Mouse (Mus musculus): ENCODE data around the gene Sf3a1.

DNA sequence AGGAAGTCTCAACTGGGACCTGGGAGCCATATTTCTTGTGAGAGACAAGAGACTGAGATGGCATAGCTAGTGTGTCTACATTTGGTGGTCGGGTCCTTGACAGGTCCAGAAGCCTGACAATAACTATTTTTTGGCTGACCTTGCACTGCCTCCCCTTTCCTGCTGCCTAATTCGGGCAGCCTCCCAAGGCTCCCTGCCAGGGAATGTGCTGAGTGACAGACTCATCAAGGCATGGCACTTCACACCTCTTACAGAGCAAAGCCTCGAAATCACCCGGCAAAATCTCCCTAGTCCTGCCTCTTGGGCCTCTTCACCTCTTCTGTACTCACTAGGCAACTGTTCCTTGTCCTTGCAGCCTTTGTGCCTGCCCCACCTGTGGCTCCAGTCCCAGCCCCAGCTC, 17.6 kb downstream of the Sf3a1 start:
- TF ChIP-seq CTCF (IDR thresholded peaks at IDR 0.05; ENCODE audit: extremely low read depth, insufficient read length, insufficient replicate concordance, low read depth, low read length): no peak
- TF ChIP-seq POLR2A (IDR thresholded peaks at IDR 0.05; ENCODE audit: low read depth, low read length): no peak

All from small intestine, adult 2 months (tissue).